Mouse (Mus musculus) spleen, postnatal 14 days (tissue): ENCODE measurements around the gene Sntb2.

Experiments
- DNase-seq, 2 experiments: peaks; one replicate each; pipeline ENCODE4 v3.0.0; 2021 to 2022; ENCODE audit warnings: low spot score in 2 of 2

The Sntb2 gene

DNA sequence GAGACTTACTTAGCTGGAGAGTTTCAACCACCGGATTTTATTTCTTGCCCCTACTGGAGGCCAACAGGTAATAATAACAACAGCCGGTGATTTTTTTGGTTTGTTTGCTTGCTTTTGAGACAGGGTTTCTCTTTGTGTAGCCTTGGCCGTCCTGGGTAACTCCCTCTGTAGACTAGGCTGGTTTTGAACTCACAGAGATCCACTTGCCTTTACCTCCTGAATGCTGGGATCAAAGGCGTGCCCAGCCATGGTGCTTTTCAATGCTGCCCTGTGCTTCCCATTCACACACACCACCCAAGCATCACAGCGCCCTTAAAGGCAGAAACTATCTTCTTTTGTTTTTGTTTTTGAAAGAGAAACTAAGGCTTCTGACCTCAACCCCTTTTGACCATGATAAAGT is 5.6 kb upstream of the Sntb2 start:
- DNase-seq, result no peak

DNA sequence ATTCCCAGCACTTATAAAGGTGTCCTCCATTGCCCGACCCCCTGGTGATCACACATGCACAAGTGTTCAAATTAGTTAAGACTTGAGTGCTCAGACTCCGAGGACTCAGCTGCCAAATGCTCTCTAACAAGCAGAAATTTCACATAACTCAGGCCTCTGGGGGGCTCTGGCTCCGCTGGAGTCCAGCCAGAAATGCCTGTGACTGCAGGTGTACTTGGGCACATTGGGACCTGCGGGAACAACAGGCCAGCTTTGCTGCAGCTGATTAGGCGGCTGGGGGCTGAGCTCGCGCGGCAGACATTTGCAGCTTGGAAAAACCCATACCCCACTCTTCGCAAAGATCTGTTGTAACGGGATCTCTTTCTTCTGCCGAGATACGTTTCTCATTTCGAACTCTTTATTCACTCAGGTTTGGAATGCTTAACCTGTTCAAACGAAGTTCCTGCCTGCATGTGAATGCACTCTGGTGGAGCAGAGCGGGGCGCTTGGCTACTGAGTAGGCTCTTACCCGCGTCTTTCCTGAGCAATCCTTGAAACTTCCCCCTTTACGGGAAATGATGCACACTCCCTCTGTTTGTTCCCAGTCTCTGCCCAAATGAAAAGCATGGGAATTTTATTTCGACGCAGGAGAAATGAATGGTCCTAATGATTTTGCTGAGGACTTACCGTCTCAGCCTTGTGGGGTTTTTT is 3.0 kb upstream of the Sntb2 start:
- no peak for DNase-seq

DNA sequence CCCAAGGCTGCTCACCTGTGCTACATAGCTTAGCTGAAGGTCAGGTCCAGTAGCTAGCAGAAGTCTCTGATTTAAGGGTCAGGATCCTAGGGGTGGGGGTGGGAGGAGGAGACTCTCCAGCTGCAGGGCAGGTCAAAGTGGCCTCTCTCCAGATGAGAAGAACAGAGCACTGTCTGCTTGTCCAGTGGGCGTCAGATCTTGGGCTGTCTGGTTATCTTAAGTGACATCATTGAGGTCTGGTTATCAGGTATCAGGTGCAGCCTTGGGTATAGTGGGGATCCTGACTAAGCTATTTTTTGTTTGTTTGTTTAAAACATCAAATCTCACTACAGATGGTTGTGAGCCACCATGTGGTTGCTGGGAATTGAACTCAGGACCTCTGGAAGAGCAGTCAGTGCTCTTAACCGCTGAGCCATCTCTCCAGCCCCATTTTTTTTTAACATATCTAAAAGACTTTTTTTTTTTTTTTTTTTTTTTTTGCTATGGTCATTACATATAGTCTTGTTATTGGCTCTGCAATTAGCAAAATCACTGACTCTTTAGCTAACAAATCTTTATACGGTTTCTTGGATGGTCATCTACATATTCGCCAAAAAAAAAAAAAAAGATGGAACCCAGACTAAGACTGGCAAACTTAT is 1.9 kb upstream of the Sntb2 start:
- no peak for DNase-seq

DNA sequence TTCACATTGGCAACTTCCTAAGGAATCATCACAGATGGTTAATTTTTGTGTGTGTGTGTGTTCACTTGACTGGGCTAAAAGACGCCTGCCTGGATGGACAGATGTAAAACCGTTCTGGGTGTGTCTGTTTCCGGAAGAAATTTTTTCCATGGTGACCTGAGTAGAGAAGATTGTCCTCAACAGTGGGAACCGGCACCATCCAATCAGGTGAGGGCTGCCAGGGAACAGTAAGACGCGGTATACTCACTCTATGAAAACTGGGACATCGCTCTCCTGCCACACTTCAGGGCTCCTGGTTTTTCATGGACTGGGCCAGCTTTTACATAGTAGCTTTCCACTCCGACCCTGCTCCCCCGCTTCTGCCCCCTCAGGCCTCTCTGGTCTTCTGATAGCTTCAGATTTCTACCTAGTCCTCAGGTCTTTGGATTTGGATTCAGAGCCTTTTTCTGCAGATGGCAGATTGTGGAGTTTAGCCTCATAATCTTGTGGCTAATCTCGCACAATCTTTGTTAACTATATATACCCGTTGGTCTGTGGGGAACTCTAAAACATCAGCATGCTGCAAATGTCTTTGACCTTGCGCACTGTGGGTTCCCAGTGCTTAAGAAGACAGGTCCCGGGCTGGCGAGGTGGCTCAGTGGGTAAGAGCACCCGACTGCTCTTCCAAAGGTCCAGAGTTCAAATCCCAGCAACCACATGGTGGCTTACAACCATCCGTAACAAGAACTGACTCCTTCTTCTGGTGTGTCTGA is 1.1 kb upstream of the Sntb2 start:
- no peak for DNase-seq

DNA sequence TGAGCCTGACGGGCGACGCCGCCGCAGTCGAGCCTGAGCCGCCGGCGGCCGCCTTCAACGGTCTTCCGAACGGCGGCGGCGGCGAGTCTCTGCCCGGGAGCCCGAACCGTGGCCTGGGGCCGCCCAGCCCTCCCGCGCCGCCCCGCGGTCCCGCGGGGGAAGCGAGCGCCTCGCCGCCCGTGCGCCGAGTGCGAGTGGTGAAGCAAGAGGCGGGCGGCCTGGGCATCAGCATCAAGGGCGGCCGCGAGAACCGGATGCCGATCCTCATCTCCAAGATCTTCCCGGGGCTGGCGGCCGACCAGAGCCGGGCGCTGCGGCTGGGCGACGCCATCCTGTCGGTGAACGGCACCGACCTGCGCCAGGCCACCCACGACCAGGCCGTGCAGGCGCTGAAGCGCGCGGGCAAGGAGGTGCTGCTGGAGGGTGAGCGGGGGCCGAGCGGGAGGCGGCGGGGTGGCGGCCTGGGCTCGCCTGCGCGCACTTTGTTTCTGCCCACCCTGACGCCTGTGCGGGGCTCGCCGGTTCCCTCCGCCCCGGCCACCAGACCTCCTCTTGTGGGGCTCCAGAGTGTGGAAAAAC is 438 bp downstream of the Sntb2 start:
- peak; percentile 11 to 19 for DNase-seq

DNA sequence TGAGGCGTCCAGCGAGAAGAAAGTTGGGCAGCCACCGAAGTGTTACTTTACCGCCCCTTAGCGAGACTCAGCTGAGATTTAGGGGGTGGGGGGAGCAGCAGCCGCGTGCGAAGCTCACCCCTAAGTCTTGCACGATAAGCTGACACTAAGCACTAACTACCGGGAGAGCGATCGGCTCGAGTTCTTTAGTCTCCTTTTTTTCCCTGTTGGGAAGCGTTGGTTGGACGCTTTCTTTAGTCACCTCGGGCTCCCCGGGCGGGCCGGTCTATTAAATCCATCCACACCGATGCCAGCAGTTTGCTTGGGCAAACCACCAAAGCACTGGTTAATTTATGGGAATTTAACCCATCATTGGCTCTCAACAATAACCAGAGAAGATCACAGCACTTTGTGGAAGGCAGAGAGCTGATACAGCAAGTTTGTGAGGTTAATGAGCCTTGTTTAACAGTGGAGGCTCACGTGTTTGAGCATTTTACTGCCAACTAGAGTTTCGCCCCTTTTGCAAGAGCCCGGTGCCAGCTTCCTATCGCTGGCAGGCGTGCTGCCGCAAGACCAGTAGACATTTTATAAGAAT is 1.0 kb downstream of the Sntb2 start:
- no peak for DNase-seq

DNA sequence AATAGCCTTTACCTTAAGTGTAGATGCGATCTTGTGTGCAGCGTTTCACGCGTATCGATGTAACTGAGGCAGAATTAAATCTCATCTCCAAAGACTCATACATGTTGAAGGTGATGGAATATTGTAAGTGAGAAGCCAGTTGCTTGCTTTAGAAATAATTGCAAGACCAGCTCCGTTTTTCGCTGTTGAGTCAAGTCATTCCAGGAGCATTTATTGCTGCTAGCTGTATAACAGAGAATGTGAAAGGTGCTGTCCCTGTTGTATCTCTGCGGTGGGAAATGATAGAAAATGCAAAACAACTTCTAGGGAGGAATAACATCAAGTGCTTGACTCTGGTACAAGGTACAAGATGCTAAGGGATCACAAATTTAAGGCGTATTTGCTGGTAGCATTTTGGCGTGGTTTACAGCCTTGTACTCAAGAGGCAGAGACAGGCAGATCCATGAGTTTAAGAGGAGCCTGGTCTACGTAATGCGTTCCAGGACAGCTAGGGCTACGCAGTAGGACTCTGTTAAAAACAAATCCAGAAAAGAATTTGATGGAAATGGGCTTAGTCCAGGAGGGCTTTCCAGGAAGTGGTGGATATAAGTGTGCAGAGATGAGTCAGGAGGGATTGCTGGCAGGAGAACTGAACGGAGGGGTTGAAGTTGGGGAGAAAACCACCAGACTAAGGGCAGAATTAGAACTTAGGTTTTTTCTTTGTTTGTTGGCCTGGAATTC is 1.7 kb downstream of the Sntb2 start:
- no peak for DNase-seq

DNA sequence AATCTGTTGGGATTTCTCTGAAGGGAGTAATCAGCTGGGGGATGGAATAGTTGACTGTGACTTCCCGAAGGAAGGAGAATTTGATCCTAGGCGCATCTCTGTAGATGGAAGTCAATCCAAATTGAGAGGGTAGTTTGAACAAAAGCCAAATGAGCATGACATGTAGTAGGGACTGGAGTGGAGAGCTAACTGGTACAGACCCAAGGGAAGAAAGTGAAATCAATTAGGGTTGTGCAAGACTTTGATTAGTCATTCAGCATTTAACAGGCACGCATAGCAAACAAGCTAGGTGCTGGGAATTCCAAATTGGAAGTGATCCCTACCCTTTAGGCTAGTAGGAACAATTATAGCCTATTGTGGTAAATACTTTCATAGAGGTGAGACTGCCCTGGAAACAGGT is 6.3 kb downstream of the Sntb2 start:
- no peak for DNase-seq

DNA sequence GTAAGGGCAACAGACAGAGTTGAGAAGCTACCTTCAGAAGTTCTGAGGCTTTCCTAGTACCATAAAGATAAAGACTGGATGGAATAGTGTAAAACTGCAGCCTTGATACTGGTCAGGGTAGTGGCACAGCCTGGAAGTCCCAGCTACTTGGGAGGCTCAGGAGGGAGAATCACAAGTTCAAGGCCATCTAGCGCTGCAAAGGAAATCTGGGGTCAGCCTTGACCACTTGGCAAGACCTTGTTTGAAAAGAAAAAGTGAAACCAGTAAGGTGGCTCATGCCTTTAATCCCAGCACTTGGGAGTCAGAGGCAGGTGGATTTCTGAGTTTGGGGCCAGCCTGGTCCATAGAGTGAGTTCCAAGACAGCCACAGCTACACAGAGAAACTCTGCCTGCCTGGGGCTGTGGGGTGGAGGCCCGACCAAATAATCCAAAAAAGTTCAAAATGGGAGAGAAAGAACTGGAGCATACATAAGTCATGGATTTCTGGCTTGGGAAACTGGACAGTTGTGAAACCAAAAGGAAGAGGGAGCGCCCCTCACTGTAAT is 8.4 kb downstream of the Sntb2 start:
- DNase-seq, result no peak

DNA sequence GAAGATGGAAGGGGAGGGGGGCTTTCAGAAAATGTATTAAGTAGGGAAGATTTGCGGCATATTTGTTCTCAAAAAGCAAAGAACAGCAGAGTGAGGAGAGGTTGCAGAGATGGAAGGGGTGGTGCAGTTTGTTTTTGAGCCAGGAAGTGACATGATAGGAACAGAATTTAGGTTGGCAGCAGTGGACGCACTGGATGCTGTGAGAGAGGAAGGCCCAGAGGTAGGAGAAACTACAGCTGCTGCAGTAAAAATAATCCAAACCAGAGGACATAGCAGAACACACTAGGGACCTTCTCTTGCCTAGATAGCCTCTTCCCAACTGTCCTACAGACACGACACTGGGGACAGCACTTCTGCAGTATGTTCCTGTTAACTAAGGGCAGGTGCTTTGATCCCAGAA is 9.2 kb downstream of the Sntb2 start:
- DNase-seq, result no peak

DNA sequence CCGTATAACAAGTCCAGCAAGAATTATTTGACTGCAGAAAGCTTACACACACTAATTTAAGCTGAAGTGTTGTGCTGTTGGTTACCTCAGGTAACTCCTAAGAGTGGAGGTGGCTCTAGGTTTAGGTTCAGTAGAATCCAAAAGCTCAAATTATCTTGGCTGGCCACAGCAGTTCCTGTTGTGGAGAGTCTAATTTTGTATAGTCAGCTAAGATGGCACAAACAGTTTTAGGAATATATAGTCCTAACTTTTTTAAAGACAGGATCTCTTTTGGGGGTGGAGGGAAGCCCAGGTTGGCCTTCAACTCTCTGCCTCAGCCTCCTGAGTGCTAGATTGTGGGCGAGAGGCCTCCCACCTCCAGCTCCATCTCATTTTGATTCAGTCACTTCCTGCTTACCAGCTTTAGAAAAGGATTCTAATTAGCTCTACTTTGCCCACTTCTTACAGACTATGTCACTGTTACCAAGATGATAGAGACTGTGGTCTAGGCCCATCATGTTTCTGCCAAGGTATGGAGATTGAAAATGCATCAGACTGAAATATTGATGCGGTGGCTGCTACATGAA is 13.2 kb downstream of the Sntb2 start:
- no peak for DNase-seq

DNA sequence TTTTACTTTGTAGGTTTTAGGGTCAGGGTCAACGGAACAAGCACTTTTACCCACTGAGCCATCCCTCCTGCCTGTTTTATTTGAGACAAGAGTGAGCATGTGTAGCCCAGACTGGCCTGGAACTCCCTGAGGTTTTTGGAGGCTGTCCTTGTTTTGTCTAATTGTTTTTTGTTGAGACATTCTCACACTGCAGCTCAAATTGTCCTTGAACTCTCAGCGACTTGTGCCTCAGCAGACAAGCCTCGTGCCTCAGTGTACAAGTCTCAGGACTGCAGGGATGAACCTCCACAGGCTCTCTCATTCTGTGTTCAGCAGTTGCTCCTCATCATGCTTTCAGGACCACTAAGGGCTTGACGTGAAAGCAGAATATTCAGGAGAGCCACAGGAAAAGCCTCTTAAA is 16.2 kb downstream of the Sntb2 start:
- DNase-seq, result no peak

DNA sequence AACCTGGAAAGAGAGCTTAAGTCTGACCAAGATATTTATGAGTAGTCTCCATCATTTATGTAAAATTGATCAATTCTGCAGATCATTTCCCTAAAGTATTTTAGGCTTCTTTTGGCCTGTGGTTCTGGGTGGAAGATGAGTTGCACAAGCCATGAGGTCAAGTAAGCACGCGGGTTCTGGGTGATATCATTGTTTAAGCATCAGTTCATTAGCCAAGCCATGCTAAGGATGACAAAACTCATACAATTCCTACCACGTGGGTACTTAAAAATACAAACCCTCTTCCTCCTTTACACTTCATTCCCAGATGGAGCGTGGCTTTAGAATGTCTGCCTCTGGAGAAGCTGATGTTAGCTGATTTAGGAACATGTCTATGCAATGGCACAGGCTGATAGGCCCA is 18.0 kb downstream of the Sntb2 start:
- DNase-seq, result no peak

DNA sequence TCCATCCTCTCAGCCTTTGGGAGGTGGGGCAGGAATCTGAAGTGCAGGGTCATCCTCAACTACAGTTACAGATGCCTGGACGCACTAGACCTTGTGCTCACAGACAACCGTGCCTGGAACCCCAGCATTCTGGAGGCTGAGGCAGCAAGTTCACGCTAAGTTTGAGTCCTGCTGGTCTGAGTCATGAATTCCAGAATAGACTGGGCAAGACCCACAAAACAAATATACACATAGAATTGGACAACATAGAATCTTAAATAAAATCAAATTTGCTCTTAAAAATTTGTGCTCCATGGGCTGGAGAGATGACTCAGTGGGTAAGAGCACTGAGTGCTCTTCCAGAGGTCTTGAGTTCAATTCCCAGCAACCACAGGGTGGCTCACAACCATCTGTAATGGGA is 21.5 kb downstream of the Sntb2 start:
- DNase-seq, result no peak

DNA sequence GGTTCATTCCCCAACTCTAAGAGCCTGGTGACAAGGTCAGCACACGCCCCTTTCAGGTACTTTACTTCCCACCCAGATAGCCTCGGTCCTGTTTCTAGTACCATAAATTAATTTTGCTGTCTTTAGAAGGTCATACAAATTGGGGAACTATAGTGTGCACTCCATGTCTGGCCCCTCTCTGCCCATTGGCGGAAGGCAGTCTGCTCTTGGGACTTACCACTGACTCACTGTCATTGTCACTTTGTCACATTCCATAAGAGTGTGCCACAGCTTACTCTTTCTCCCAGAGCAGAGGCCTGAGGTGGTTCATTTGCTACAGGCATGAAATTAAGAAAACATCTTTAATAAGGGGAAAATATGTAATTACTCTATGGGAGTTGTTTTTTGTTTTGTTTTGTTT is 22.7 kb downstream of the Sntb2 start:
- no peak for DNase-seq

DNA sequence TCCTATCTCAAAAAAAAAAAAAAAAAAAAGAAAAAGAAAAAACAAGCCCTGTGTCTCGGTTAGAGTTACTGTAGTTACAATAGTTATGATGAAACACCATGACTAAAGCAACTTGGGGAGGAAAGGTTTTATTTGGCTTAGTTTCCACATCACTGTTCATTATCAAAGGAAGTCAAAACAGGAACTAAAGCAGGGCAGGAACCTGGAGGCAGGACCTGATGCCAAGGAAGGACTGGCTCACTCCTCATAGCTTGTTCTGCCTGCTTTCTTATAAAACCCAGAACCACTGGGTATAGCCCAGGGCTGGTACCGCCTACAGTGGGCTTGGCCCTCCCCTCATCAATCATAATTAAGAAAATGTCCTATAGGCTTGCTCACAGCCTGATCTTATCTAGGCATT is 24.1 kb downstream of the Sntb2 start:
- no peak for DNase-seq

DNA sequence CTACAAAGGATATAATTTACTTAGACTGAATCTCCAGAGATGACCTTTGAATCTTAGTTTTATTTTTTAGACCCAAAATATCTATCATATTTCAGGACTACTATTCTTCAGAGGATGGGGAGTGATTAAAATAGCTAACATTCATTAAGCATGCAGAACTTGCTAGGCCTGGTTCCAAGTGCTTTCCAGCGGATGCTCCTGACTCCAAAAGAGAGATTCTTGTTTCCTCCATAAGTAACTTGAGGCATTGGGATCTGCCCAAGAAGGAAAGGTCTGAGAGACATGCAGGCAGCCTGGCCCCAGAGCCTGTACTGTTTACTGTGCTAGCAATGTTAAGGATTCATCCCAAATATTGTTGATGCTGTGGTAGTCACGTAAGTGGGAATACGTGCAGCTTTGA is 26.8 kb downstream of the Sntb2 start:
- no peak for DNase-seq

DNA sequence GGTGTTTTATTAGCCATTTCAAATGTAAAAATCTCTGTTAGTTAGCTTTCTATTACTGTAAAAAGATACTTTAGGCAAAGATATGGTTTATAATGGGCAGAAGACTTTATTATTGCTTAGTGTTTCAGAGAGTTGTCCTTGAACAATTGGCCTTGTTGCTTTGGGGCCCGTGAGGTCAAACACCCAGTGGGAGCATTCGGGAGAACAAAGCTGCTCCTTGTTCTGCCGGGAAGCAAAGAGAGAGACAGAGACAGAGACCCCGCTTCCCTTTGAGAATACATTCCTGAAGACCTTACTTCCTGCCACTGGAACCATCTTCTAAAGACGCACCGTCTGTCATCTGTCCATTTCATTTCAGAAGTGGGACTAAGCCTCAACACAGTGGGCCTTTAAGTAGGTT is 27.8 kb downstream of the Sntb2 start:
- no peak for DNase-seq

DNA sequence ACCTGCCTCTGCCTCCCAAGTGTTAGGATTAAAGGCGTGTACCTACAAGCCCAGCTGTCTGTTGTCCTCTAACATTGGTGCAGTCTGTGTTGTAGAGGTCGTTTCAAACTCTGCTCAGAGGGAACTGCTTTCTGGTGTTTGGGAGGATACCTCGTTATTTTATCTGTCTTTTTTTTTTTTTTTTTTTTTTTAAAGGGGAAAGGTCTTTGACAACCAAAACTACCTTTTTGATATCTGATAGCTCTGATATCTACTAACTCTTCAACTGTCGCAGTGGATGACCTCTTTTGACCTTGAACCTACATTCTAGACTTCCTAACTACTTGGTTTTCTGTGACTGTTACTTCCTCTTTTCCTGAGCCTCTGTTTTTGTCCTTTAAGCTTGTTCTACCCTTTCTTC is 29.0 kb downstream of the Sntb2 start:
- no peak for DNase-seq

DNA sequence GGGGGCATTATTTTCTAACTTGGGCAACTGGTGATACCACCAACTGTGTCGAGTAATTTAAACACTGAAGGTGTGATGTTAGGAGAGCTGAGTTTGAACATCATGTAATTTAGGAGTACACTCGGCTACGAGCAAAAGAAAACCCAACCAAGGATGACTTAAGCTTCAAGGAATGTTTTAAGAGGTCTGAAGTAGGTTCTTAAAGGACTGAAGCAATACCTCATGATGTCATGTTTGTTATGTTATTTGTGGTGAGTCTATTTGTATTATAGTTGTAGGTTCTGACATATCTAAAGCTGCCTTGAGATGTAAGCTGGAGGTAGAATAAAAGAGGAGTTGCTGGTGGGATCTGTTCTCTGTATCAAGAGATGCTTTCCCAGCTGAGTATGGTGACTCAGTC is 34.4 kb downstream of the Sntb2 start:
- no peak for DNase-seq

DNA sequence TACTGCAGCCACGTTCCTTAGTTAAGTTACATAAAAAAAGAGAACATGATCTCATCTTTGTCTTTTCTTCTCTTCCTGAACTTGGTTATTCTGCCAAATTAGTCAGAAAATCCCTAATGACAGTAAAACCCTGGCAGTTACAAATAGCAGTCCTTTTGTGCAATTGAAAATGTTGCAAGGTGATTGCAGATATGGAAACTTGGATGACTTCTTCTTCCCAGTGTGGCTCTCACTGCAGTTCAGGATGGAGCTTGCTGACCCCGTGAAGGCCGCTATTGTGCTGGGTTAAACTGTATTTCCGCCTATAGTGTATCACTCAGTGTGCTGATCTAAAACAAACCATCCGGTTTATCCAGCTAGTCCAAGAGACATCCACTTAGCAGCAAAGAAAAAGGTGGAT is 36.4 kb downstream of the Sntb2 start:
- DNase-seq, result no peak
